Mouse (Mus musculus): ENCODE measurements at regions not wholly inside any gene's neighbourhood (a gene's known extent, or its start where the extent isn't known, plus 50 kb on each side); places are given as distances from the start of the nearest gene placed in this dataset.

- ATAC-seq (replicated peaks; ENCODE audit: insufficient number of reproducible peaks, low FRiP score, low TSS enrichment, low read depth) (no peak), DNase-seq (ENCODE audit: low spot score) (peak; percentile 26)
- no peak overlapping the region for H3K27ac ChIP-seq (replicated peaks; ENCODE audit: low read depth, low read length)
- H3K4me1 ChIP-seq (ENCODE audit: control insufficient read depth, insufficient read depth, low read length), result no peaks in the 10 kb centered on the region
- no peak overlapping the region for H3K4me3 ChIP-seq (ENCODE audit: low read depth, low read length)
- no peaks in the 10 kb centered on the region for H3K27me3 ChIP-seq (ENCODE audit: control insufficient read depth, insufficient read depth, low read length)
- no peaks in the 10 kb centered on the region for H3K9me3 ChIP-seq (replicated peaks; ENCODE audit: control insufficient read depth, low read length)
- no peak overlapping the region for H3K9ac ChIP-seq (replicated peaks; ENCODE audit: low read length)
- no peaks in the 10 kb centered on the region for H3K36me3 ChIP-seq (replicated peaks; ENCODE audit: control insufficient read depth, insufficient read depth, low read depth, low read length)
- H3K4me2 ChIP-seq (ENCODE audit: low read depth, low read length), result no peak overlapping the region
- WGBS, result 68% methylated on average over 4 of the region's 4 CpGs
Measured at GRCm38 (mm10) chr3:135155537-135155956, 56.8 kb upstream of the Cenpe start.

Data from embryonic facial prominence, embryonic 11.5 days (tissue).